Mouse (Mus musculus): ENCODE data around the gene Rab37. TPM values are rescaled to one million over a fixed set of nuclear protein-coding genes. Genes with fewer than 3 reads are reported as not detected.

Rab37 gene
- polyA plus RNA-seq, 1 experiment from 2014 or later: 1.2 TPM

DNA sequence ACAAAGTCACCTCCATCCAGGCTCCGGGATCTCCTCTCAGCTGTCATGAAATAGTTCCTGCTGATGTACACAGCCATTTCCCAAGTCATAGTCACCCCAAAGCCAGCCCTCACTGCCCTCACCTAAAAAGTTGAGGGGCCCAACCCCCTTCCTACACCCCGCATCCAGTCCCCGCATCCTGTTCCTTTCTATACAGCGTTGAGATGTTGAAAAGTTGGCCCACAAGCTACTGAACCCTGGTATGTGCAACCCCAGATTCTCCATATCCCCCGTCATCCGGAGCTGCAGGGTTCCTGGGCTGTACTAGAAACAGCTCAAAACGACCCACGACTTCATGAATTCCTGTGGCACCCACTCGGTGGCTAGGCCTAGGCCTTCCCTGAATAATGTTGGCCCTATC is 61.9 kb downstream of the Rab37 start:
- Histone ChIP-seq H3K4me1 (ENCODE audit: control insufficient read depth, insufficient read depth, low read length) (peaks cover 19% of the 10 kb centered on the region), H3K27me3 (ENCODE audit: control insufficient read depth, insufficient read depth, low read length) (peaks cover 16% of the 10 kb centered on the region), H3K9ac (ENCODE audit: low read length) (no peak overlapping the region), H3K36me3 (ENCODE audit: control insufficient read depth, insufficient read depth, low read length) (no peaks in the 10 kb centered on the region), H3K4me3 (ENCODE audit: low read depth, low read length) (no peak overlapping the region), H3K9me3 (ENCODE audit: control insufficient read depth, low read length) (no peaks in the 10 kb centered on the region), H3K4me2 (ENCODE audit: low read depth, severe bottlenecking) (no peak overlapping the region), H3K27ac (replicated peaks; ENCODE audit: low read depth, low read length) (no peak overlapping the region)
- WGBS: 77% methylated on average over 9 of the region's 9 CpGs
- no peak for DNase-seq (ENCODE audit: low spot score)
- no peak for ATAC-seq (ENCODE audit: insufficient number of reproducible peaks, low FRiP score, low TSS enrichment, low read depth)

DNA sequence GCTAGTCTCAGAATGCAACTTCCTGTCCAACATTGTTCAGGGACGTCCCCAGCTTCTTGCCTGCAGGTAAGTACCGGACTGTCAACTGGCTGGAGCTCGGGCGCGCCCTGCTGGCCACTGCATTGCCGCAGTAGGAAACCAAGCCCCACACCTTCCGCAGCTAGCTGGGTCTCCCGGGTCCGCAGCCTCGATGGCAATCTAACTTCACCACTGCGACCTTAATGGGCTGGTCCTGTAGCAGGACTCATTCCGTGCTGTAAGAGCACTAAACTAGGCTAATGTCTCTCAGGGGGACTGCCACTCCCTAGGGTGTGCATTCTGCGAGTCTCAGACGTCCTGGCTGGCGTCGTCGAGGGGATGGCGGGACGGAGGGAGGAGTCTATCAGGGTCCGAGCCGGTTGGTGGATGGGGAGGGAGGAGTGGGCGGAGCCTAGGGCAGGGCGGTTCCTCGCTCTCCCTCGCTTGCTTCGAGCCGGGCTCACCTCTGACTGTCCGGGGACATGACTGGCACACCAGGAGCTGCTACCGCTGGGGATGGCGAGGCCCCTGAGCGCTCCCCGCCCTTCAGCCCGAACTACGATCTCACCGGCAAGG is 62.6 kb downstream of the Rab37 start:
- ATAC-seq (ENCODE audit: insufficient number of reproducible peaks, low FRiP score, low TSS enrichment, low read depth) (peak; percentile 45), DNase-seq (ENCODE audit: low spot score) (peak; percentile 90)
- Histone ChIP-seq H3K27ac (replicated peaks; ENCODE audit: low read depth, low read length) (no peak overlapping the region), H3K4me3 (ENCODE audit: low read depth, low read length) (peak overlapping the region; percentile 24; the same call in 1 of the 2 replicates), H3K4me2 (ENCODE audit: low read depth, severe bottlenecking) (peak overlapping the region; percentile 42), H3K36me3 (ENCODE audit: control insufficient read depth, insufficient read depth, low read length) (no peaks in the 10 kb centered on the region), H3K9me3 (ENCODE audit: control insufficient read depth, low read length) (no peaks in the 10 kb centered on the region), H3K9ac (ENCODE audit: low read length) (no peak overlapping the region), H3K4me1 (ENCODE audit: control insufficient read depth, insufficient read depth, low read length) (peaks cover 20% of the 10 kb centered on the region), H3K27me3 (ENCODE audit: control insufficient read depth, insufficient read depth, low read length) (peaks cover 16% of the 10 kb centered on the region)
- WGBS: under 1% methylated on average over 35 of the region's 35 CpGs

- Histone ChIP-seq H3K36me3 (ENCODE audit: control insufficient read depth, insufficient read depth, low read length) (no peaks in the 10 kb centered on the region), H3K27me3 (ENCODE audit: control insufficient read depth, insufficient read depth, low read length) (peaks cover 16% of the 10 kb centered on the region), H3K4me1 (ENCODE audit: control insufficient read depth, insufficient read depth, low read length) (peaks cover 20% of the 10 kb centered on the region), H3K27ac (replicated peaks; ENCODE audit: low read depth, low read length) (no peak overlapping the region), H3K4me3 (ENCODE audit: low read depth, low read length) (no peak overlapping the region), H3K9ac (ENCODE audit: low read length) (no peak overlapping the region), H3K4me2 (ENCODE audit: low read depth, severe bottlenecking) (no peak overlapping the region), H3K9me3 (ENCODE audit: control insufficient read depth, low read length) (no peaks in the 10 kb centered on the region)
- ATAC-seq (ENCODE audit: insufficient number of reproducible peaks, low FRiP score, low TSS enrichment, low read depth): no peak
- WGBS: 2% methylated on average over 5 of the region's 5 CpGs
- DNase-seq (ENCODE audit: low spot score): no peak
Observed at GRCm38 (mm10) chr11:115155053-115155634, 63.9 kb downstream of the Rab37 start.

- no peak overlapping the region for H3K4me2 ChIP-seq (ENCODE audit: low read depth, severe bottlenecking)
- peaks cover 18% of the 10 kb centered on the region for H3K27me3 ChIP-seq (ENCODE audit: control insufficient read depth, insufficient read depth, low read length)
- H3K9me3 ChIP-seq (ENCODE audit: control insufficient read depth, low read length): no peaks in the 10 kb centered on the region
- H3K9ac ChIP-seq (ENCODE audit: low read length): peak overlapping the region; percentile 32; the same call in 1 of the 2 replicates
- no peaks in the 10 kb centered on the region for H3K36me3 ChIP-seq (ENCODE audit: control insufficient read depth, insufficient read depth, low read length)
- peaks cover 24% of the 10 kb centered on the region for H3K4me1 ChIP-seq (ENCODE audit: control insufficient read depth, insufficient read depth, low read length)
- H3K4me3 ChIP-seq (ENCODE audit: low read depth, low read length): no peak overlapping the region
- DNase-seq (ENCODE audit: low spot score): no peak
- no peak for ATAC-seq (ENCODE audit: insufficient number of reproducible peaks, low FRiP score, low TSS enrichment, low read depth)
- H3K27ac ChIP-seq (replicated peaks; ENCODE audit: low read depth, low read length): 0 out of 2 replicates have a peak overlapping the region, but pooled peaks have one; percentile 23
- WGBS: 33% methylated on average over 12 of the region's 12 CpGs
Observed at GRCm38 (mm10) chr11:115157933-115158719, 66.9 kb downstream of the Rab37 start.

DNA sequence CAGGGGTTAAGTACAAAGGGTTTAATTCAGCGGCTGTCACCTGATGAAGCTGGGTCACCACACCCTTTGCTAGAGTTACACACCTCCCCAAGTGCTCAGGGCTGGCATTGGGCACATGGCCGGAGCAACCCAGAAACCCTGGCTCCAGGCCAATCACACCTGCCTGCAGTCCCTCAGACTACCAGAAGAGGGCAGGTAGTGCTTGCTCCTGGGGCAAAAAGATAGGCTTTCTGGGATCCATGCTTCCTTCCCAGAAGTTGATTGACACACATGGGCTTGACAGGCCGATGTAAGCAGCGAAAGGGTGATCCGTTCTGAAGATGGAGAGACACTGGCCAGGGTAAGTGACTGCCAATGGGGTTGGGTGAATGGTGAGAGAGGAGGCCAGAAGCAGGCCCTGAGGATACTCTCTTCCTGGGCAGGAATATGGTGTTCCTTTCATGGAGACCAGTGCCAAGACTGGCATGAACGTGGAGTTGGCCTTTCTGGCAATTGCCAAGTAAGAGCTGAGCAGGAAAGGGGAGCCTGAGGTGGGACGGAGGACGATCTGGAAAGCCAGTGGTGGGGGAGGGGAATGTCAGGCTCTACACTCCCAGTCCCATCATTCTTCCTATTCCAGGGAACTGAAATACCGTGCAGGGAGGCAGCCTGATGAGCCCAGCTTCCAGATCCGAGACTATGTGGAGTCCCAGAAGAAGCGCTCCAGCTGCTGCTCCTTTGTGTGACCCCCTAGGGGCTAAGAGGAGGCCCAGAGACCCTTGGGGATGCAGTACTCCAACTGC is 69.0 kb downstream of the Rab37 start:
- Histone ChIP-seq H3K4me2 (ENCODE audit: low read depth, severe bottlenecking) (no peak overlapping the region), H3K9ac (ENCODE audit: low read length) (no peak overlapping the region), H3K9me3 (ENCODE audit: control insufficient read depth, low read length) (no peaks in the 10 kb centered on the region), H3K27ac (replicated peaks; ENCODE audit: low read depth, low read length) (no peak overlapping the region), H3K36me3 (ENCODE audit: control insufficient read depth, insufficient read depth, low read length) (no peaks in the 10 kb centered on the region), H3K27me3 (ENCODE audit: control insufficient read depth, insufficient read depth, low read length) (peaks cover 16% of the 10 kb centered on the region), H3K4me3 (ENCODE audit: low read depth, low read length) (no peak overlapping the region), H3K4me1 (ENCODE audit: control insufficient read depth, insufficient read depth, low read length) (peaks cover 21% of the 10 kb centered on the region)
- WGBS: 54% methylated on average over 11 of the region's 11 CpGs
- DNase-seq (ENCODE audit: low spot score) (peak; percentile 74), ATAC-seq (ENCODE audit: insufficient number of reproducible peaks, low FRiP score, low TSS enrichment, low read depth) (no peak)

- Histone ChIP-seq H3K36me3 (ENCODE audit: control insufficient read depth, insufficient read depth, low read length) (no peaks in the 10 kb centered on the region), H3K27me3 (ENCODE audit: control insufficient read depth, insufficient read depth, low read length) (peaks cover 24% of the 10 kb centered on the region), H3K4me1 (ENCODE audit: control insufficient read depth, insufficient read depth, low read length) (peaks cover 19% of the 10 kb centered on the region), H3K9me3 (ENCODE audit: control insufficient read depth, low read length) (no peaks in the 10 kb centered on the region), H3K9ac (ENCODE audit: low read length) (no peak overlapping the region), H3K27ac (replicated peaks; ENCODE audit: low read depth, low read length) (no peak overlapping the region), H3K4me2 (ENCODE audit: low read depth, severe bottlenecking) (no peak overlapping the region), H3K4me3 (ENCODE audit: low read depth, low read length) (no peak overlapping the region)
- ATAC-seq (ENCODE audit: insufficient number of reproducible peaks, low FRiP score, low TSS enrichment, low read depth): no peak
- DNase-seq (ENCODE audit: low spot score): peak; percentile 89
- 36% methylated on average over 10 of the region's 10 CpGs for WGBS
Observed at GRCm38 (mm10) chr11:115160883-115161577, 69.8 kb downstream of the Rab37 start.

GRCm38 (mm10) chr11:115161578-115162204 is 70.5 kb downstream of the Rab37 start:
- Histone ChIP-seq H3K27ac (replicated peaks; ENCODE audit: low read depth, low read length) (no peak overlapping the region), H3K36me3 (ENCODE audit: control insufficient read depth, insufficient read depth, low read length) (no peaks in the 10 kb centered on the region), H3K4me1 (ENCODE audit: control insufficient read depth, insufficient read depth, low read length) (peaks cover 19% of the 10 kb centered on the region), H3K4me3 (ENCODE audit: low read depth, low read length) (no peak overlapping the region), H3K27me3 (ENCODE audit: control insufficient read depth, insufficient read depth, low read length) (peaks cover 21% of the 10 kb centered on the region), H3K9ac (ENCODE audit: low read length) (no peak overlapping the region), H3K9me3 (ENCODE audit: control insufficient read depth, low read length) (no peaks in the 10 kb centered on the region), H3K4me2 (ENCODE audit: low read depth, severe bottlenecking) (no peak overlapping the region)
- 70% methylated on average over 9 of the region's 9 CpGs for WGBS
- DNase-seq (ENCODE audit: low spot score) (no peak), ATAC-seq (ENCODE audit: insufficient number of reproducible peaks, low FRiP score, low TSS enrichment, low read depth) (no peak)

Measured in limb, embryonic 11.5 days (tissue).